Mouse (Mus musculus): ENCODE data around the gene Gm29609. TPM values are rescaled to one million over a fixed set of nuclear protein-coding genes. Genes with fewer than 3 reads are reported as not detected.
"Not testable (repeated sequence)": the region's sequence is repeated elsewhere in the genome, so short reads cannot be mapped to it uniquely, and the experiment has no call there.

The Gm29609 gene
- 0.68 and 1.8 TPM in 2 replicates for polyA plus RNA-seq (2015; fragmentation: Nextera tagmentation; extraction: Ambion mirVana)

DNA sequence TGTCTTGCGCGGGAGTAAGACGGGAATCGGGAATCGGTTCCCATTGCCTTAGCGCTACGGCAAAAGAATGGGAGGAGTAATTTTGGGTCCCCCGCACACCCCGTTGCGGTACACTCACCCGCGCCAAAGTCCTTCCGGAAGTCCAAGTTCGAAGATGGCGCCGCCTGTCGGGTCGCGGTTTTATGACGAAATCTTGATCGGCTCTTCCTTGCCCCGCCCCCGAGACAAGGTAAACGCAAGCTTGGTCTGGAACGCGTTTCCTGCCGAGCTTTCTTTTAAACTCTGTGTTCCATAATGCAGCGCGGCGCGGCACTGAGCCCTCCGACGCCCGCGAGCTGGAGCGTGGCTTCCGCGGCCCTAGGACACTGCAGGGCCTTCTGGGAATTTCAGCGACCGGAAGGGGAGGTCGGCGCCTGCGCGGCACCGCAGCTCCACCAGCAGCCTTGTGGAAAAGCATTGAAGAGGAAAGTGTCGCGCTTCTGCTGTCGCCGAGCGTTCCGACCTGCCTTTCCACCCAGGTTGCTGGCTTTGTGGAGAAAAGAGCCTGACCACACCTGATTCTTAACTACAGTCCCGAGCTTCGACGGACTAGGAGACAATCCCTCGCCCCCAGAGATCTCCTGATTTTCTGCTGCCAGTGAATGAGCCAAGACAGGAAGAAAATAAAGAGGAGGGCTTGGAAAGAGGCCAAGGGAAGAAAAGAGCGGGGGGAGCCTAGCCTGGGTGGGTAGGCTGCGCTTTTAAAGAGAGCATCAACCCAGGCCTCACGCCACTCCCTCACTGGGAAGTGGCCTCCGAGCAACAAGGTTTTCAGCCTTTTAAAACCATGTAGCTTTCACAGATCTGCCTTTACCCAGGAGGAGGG is at the start of gene Gm29609, which contains the start of gene Gtf3c2:
Gene Gm29609 (minus strand): TSS at position 146 of the 865 bp plus-strand sequence.
Gene Gtf3c2 (minus strand): TSS at position 379 of the 865 bp plus-strand sequence.
- H3K36me3 ChIP-seq, result 0 out of 2 replicates have a peak, but pooled peaks cover 5% of the 10 kb centered on the region
- peak; percentile 98 for ATAC-seq (ENCODE audit: insufficient read depth, low FRiP score, low read depth)
- under 1% methylated on average over 59 of the region's 59 CpGs for WGBS
- H3K4me3 ChIP-seq (replicated peaks), result peak within 1 kb of the TSS; percentile 90
- H3K9me3 ChIP-seq, result no peaks in the 10 kb centered on the region
- no peaks in the 10 kb centered on the region for H3K4me1 ChIP-seq
- H3K4me2 ChIP-seq, result peak within 1 kb of the TSS; percentile 83
- no peaks in the 10 kb centered on the region for H3K27me3 ChIP-seq (replicated peaks)
- H3K9ac ChIP-seq, result peak within 1 kb of the TSS; percentile 50
- peak within 1 kb of the TSS; percentile 99 for H3K27ac ChIP-seq

DNA sequence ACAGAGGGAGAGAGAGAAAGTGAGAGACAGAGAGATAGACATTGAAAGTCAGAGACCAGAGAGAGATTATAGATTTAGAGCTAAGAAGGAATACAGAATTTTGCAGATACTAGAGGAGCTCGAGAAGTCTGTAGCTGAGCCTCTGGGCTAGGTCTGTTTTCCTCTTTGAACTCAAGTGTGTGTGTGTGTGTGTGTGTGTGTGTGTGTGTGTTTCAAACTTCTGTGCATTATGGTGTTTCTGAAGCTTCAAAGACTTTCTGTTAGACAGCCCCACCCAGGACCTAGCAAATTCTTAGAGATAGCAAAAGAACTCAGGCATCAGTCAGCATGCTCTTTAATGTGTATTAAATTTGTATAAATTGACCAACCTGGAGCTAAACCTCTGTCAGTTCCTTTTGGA is 46.9 kb upstream of the Gm29609 start:
- no peak for ATAC-seq (ENCODE audit: insufficient read depth, low FRiP score, low read depth)

DNA sequence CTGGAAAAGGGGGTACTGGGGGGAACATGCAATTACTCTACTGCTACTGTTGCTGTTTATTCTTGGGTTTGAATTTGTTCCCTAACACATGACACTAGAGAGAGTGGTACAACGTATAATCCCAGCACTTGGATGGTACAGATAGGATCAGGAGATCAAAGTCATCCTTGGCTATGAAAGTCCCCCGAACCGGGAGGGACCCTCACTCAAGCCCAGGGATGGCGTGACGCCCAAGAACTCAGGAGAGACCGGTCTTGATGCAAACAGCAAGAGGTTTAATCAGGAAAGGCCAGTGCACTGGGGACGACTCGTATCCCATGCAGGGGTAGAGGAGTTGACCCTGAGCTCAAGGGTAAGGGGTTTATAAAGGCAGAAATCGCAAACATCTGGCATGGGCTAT is 43.0 kb upstream of the Gm29609 start:
- ATAC-seq (ENCODE audit: insufficient read depth, low FRiP score, low read depth), result no peak
- H3K36me3 ChIP-seq, result no peaks in the 10 kb centered on the region
- no peaks in the 10 kb centered on the region for H3K9me3 ChIP-seq
- H3K9ac ChIP-seq, result no peak overlapping the region
- 93% methylated on average over 9 of the region's 9 CpGs for whole genome bisulfite sequencing
- H3K27me3 ChIP-seq (replicated peaks), result no peaks in the 10 kb centered on the region
- H3K4me1 ChIP-seq, result no peaks in the 10 kb centered on the region
- H3K4me2 ChIP-seq, result no peak overlapping the region
- no peak overlapping the region for H3K27ac ChIP-seq
- no peak overlapping the region for H3K4me3 ChIP-seq (replicated peaks)

More for the DNA sequence above, 46.9 kb upstream of the Gm29609 start:
- Histone ChIP-seq H3K9ac (no peak overlapping the region), H3K9me3 (no peaks in the 10 kb centered on the region), H3K4me3 (replicated peaks) (no peak overlapping the region), H3K4me1 (no peaks in the 10 kb centered on the region), H3K4me2 (no peak overlapping the region), H3K36me3 (no peaks in the 10 kb centered on the region), H3K27me3 (replicated peaks) (no peaks in the 10 kb centered on the region), H3K27ac (no peak overlapping the region)
- WGBS, result 70% methylated on average over 1 of the region's 1 CpGs

DNA sequence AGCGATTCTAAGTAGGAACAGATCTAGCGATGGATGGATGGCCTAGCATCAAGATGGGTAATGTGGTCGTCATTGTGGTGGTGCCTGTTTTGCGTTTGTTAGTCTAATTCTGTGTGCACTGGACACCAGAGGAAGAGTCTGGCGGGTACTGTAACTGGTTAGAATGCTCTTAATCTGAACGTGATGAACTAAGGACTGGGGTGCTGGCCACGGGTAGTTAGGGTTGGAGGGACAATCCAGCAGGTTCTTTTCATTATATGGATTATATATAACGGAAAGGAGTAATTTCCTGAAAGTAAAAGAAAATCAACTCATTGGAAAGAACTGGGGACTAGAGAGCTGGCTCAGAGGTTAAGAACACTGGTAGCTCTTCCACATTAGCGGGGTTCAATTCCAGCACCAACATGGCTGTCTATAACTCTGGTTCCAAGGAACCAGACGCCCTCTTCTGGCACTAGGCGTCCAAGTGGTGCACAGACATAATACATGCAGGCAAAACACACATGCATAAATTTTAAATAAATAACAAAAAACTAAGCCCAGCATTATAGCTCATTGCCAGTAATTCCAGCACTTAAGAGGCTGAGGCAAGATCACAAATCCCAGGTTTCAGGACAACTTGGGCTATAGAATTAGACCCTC is 41.7 kb upstream of the Gm29609 start:
- Histone ChIP-seq H3K9me3 (no peaks in the 10 kb centered on the region), H3K27ac (peak overlapping the region; percentile 94), H3K4me2 (peak overlapping the region; percentile 85), H3K4me1 (no peaks in the 10 kb centered on the region), H3K4me3 (replicated peaks) (peak overlapping the region; percentile 100), H3K27me3 (replicated peaks) (no peaks in the 10 kb centered on the region), H3K9ac (peak overlapping the region; percentile 63), H3K36me3 (no peaks in the 10 kb centered on the region)
- ATAC-seq (ENCODE audit: insufficient read depth, low FRiP score, low read depth), result no peak
- WGBS, result 12% methylated on average over 11 of the region's 11 CpGs

DNA sequence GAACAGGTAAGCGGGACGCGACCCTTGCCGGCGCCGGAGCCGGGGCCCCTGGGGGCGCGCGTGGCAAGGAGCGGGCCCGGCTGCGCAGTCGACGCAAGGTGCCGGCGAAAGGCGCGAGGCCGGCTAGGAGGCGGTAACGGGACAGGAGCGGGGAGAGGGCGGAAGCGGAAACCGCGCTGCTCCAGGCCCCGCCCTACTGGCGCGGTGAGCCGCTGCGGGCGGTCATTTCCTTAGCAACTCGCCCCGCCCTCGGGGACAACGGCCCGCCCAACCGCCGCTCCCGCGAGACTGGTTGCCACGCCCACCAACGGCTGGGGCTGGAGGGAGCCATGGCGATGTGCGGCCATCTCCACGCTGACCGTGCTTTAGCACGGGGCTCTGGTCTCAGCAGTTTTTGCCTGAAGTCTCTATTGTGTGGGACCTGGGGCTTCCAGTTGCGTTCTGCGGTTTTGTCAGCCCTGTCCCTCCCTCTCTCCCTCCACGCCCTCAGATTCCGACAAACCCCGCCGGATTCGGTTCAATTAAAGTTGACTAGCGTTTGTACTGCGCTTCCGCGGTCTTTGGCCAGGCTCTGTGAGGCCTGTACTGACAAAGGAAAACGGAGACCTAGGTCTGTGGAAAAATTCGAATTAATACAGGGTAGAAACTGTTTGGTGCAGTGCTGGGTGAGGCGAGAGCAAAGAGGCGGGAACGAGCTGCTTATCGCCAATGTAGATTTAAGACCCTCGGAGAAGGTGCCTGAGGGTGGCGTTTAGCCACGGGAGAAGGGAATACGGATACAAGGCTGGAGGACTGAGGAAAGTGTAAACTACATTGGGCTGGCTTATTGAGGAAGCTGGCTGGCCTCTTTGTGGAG is 41.0 kb upstream of the Gm29609 start, which contains the start of gene Ppm1g:
Gene Ppm1g (minus strand): TSS at position 240 of the 856 bp plus-strand sequence.
- H3K36me3 ChIP-seq, result no peaks in the 10 kb centered on the region
- H3K4me2 ChIP-seq, result peak within 1 kb of the TSS; percentile 85
- no peaks in the 10 kb centered on the region for H3K27me3 ChIP-seq (replicated peaks)
- H3K4me3 ChIP-seq (replicated peaks), result peak within 1 kb of the TSS; percentile 100
- H3K4me1 ChIP-seq, result no peaks in the 10 kb centered on the region
- H3K27ac ChIP-seq, result peak within 1 kb of the TSS; percentile 95
- H3K9ac ChIP-seq, result peak within 1 kb of the TSS; percentile 96
- ATAC-seq (ENCODE audit: insufficient read depth, low FRiP score, low read depth), result peak; percentile 96
- H3K9me3 ChIP-seq, result no peaks in the 10 kb centered on the region
- under 1% methylated on average over 70 of the region's 70 CpGs for WGBS

DNA sequence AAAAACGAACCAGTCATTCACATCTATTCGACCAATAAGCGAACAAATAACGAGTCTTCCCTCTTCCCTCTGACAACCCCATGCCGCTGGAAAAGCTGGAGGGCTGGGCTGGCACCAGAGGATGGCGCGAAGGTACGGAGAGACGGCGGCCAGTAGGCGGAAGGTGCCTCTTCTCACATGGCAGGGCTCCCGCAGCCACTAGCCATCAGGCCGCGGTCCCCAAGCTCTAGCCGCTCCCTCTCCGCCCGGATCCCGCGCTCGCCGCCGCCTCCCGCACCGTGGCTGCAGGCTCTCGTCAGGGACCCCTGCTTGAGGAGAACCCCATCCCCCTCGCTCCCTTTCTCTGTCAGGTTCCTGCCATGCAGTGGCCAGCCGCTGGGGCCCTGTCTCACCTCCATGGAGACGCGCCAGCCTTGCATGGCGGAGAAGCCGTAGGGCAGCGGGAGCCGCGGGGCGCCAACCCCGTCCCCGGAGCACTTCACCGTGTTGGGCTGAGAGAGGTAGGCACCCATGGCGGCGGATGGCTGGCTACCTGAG is 40.3 kb upstream of the Gm29609 start:
- Histone ChIP-seq H3K27me3 (replicated peaks) (no peaks in the 10 kb centered on the region), H3K36me3 (no peaks in the 10 kb centered on the region), H3K9me3 (no peaks in the 10 kb centered on the region), H3K4me3 (replicated peaks) (peak overlapping the region; percentile 100), H3K9ac (peak overlapping the region; percentile 96), H3K4me2 (peak overlapping the region; percentile 85), H3K27ac (peak overlapping the region; percentile 95), H3K4me1 (no peaks in the 10 kb centered on the region)
- peak; percentile 56 for ATAC-seq (ENCODE audit: insufficient read depth, low FRiP score, low read depth)
- WGBS, result under 1% methylated on average over 40 of the region's 40 CpGs

DNA sequence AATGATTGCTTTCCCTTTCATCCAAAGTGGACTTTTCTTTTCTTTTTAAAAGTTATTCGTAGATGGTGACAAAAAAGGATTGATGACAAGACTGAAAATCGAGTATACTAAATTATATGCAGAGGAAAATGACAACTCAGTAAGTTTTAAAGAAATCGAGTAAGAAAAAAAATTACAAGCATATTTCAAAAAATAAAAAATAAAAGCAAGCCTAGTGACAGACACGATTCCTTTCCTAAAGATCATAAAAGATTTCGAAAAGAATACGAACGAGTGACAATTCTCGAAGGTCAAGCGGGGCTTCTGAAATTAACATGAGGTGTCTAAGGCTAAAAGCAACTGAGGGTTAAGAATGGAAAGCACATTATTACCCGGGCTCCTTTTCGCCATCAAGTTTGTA is 39.8 kb upstream of the Gm29609 start:
- no peak for ATAC-seq (ENCODE audit: insufficient read depth, low FRiP score, low read depth)
- peak overlapping the region; percentile 95 for H3K27ac ChIP-seq
- H3K9me3 ChIP-seq, result no peaks in the 10 kb centered on the region
- no peaks in the 10 kb centered on the region for H3K27me3 ChIP-seq (replicated peaks)
- H3K4me1 ChIP-seq, result no peaks in the 10 kb centered on the region
- H3K4me2 ChIP-seq, result peak overlapping the region; percentile 85
- H3K9ac ChIP-seq, result peak overlapping the region; percentile 96; the same call in 1 of the 2 replicates
- under 1% methylated on average over 11 of the region's 11 CpGs for WGBS
- no peaks in the 10 kb centered on the region for H3K36me3 ChIP-seq
- peak overlapping the region; percentile 100 for H3K4me3 ChIP-seq (replicated peaks)

DNA sequence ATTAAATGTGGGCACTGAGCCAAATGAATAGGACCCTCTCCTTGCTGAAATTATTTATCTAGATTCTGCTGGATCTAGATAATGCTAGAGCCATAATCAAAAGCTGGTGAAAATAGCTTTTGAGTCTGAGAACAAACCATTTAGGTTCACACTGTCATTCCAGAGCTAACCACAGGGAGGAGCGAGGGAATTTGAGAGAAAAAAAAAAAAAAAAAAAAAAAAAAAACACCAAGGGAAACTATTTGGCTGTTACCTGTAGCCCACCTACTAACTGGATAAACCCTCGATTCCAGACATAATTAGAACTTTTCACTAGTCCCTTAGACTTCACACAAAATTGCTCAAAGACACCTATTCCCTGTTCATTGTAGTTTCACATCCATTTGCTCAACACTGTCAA is 39.4 kb upstream of the Gm29609 start:
- H3K4me2 ChIP-seq, result peak overlapping the region; percentile 85
- no peak overlapping the region for H3K27ac ChIP-seq
- no peaks in the 10 kb centered on the region for H3K4me1 ChIP-seq
- WGBS, result 0% methylated on average over 2 of the region's 2 CpGs
- H3K4me3 ChIP-seq (replicated peaks), result peak overlapping the region; percentile 100; the same call in 1 of the 2 replicates
- H3K9ac ChIP-seq, result no peak overlapping the region
- ATAC-seq (ENCODE audit: insufficient read depth, low FRiP score, low read depth), result no peak
- no peaks in the 10 kb centered on the region for H3K27me3 ChIP-seq (replicated peaks)
- no peaks in the 10 kb centered on the region for H3K9me3 ChIP-seq
- H3K36me3 ChIP-seq, result no peaks in the 10 kb centered on the region

DNA sequence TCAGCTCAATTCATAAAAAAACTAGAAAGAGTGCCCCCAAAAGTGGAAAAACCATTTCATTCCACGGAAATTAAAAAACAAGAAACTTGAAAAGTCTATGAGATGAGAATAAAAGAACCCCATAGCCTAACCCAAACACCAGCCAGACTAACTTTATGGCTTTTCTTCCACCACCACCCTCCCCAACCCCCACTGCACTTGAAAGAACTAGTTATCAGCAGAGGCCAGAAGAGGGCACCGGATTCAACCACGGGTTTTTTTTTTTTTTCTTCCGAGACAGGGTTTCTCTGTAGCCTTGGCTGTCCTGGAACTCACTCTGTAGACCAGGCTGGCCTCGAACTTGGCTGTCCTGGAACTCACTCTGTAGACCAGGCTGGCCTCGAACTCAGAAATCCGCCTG is 38.6 kb upstream of the Gm29609 start:
- Histone ChIP-seq H3K9me3 (no peaks in the 10 kb centered on the region), H3K4me3 (replicated peaks) (no peak overlapping the region), H3K27me3 (replicated peaks) (no peaks in the 10 kb centered on the region), H3K36me3 (no peaks in the 10 kb centered on the region), H3K4me2 (no peak overlapping the region), H3K27ac (no peak overlapping the region), H3K9ac (no peak overlapping the region), H3K4me1 (no peaks in the 10 kb centered on the region)
- WGBS, result 48% methylated on average over 7 of the region's 7 CpGs
- ATAC-seq (ENCODE audit: insufficient read depth, low FRiP score, low read depth), result no peak

DNA sequence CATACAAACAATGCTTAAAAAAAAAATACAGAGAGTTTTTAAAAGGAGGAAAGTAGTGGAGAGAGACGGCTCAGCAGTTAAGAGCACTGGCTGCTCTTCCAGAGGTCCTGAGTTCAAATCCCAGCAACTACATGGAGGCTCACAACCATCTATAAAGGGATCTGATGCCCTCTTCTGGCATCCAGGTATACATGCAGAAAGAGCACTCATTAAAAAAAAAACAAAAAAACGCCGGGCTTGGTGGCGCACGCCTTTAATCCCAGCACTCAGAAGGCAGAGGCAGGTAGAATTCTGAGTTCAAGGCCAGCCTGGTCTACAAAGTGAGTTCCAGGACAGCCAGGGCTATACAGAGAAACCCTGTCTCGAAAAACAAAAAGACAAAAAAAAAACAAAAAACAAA is 36.8 kb upstream of the Gm29609 start:
- WGBS, result 89% methylated on average over 6 of the region's 6 CpGs
- H3K9me3 ChIP-seq; H3K4me1 ChIP-seq; ATAC-seq (ENCODE audit: insufficient read depth, low FRiP score, low read depth); H3K4me3 ChIP-seq (replicated peaks); H3K9ac ChIP-seq; H3K4me2 ChIP-seq; H3K36me3 ChIP-seq; H3K27ac ChIP-seq; H3K27me3 ChIP-seq (replicated peaks): not testable (repeated sequence)

DNA sequence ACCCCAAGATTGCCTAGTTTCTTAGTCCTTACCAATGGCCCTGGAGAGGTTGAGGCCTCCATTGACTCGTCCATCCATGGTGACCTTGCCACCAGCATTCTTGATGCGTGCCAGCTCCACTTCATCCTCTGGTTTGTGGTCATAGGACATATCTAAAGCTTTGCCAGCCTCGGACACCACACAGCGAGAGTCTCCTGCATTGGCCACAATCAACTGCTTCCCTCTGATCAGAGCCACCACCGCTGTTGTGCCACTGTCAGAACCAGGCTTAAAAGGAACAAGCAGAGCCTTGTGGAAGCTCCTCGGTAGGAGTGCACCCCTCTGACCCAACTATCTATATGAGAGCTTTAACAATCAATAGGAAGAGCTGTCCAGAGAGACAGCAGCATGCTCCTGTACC is 24.7 kb upstream of the Gm29609 start:
- no peaks in the 10 kb centered on the region for H3K27me3 ChIP-seq (replicated peaks)
- WGBS, result 91% methylated on average over 6 of the region's 6 CpGs
- H3K9me3 ChIP-seq, result no peaks in the 10 kb centered on the region
- no peak for ATAC-seq (ENCODE audit: insufficient read depth, low FRiP score, low read depth)
- peaks cover 2% of the 10 kb centered on the region for H3K4me1 ChIP-seq
- H3K27ac ChIP-seq, result no peak overlapping the region
- no peak overlapping the region for H3K9ac ChIP-seq
- peaks cover 50% of the 10 kb centered on the region for H3K36me3 ChIP-seq
- H3K4me2 ChIP-seq, result no peak overlapping the region
- H3K4me3 ChIP-seq (replicated peaks), result no peak overlapping the region
